Mouse (Mus musculus) ES-E14 (cell line): Measurements from ENCODE around the gene Chaf1a.

Experiments used
- HCFC1 ChIP-seq: IDR thresholded peaks from 2 replicates; pipeline ENCODE4 v1.6.1; 2012; ENCODE audit warnings: low read length, inconsistent platforms, borderline replicate concordance; ENCODE audit not compliant: insufficient read depth
- MAFK ChIP-seq: IDR thresholded peaks from 2 replicates; pipeline ENCODE4 v1.6.1; 2014; ENCODE audit warnings: mild to moderate bottlenecking, low read depth, low read length, inconsistent platforms; ENCODE audit not compliant: insufficient read depth
- ZC3H11A ChIP-seq: IDR thresholded peaks from 2 replicates; pipeline ENCODE4 v1.6.1; 2012; ENCODE audit warnings: low read depth, mild to moderate bottlenecking, inconsistent platforms, low read length, borderline replicate concordance
- ZNF384 ChIP-seq: IDR thresholded peaks from 2 replicates; pipeline ENCODE4 v1.6.1; 2012; ENCODE audit warnings: low read depth, low read length, inconsistent platforms

GRCm38 (mm10) chr17:56006956-56007355 is 33.3 kb upstream of the Chaf1a start:
- TF ChIP-seq ZC3H11A (no peak), HCFC1 (no peak), ZNF384 (no peak), MAFK (no peak)
